In the genomic region with DNA sequence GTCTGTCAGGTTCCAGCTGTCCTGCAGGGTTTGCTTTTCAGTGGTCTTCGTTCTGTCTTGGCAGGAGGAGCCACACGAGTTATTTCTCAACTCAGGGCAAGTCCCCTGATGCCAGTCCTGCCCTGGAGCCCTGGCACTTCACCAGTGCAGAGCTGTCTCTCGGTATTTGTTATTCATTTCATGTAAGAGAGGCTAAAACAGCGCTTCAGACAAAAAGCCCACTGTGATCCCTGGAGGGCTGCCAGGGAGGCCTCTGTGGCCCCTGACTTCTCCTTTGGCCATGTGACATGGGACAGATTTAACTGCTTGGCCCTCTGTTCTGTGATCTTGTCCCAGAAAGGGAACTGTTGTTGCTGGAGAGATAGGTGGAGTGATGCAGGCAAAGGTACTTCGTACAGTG, we compare ENCODE assay signal across 11 mouse cellular contexts. TPM values are rescaled to one million over a fixed set of nuclear protein-coding genes. Genes with fewer than 3 reads are reported as not detected.
DNase-seq lines count a peak whose midpoint lies in the region; ATAC-seq and TF ChIP-seq lines count a peak whose summit lies in the region.
"Had no signal": no experiment of that assay in that cellular context is flagged by ENCODE, and none has a peak within 500 bp of the region (broad histone marks: within the 10 kb centered on the region; RNA-seq: fewer than 3 reads in every experiment).

No protein-coding gene starts in this region.

- peak; percentile 7 for DNase-seq in adrenal gland, postnatal 25 days
- no peak for DNase-seq in adrenal gland, postnatal 10 days
- peak; percentile 35 for DNase-seq in lung, embryonic 14.5 days
- no peak for DNase-seq in lung, postnatal 36 days
- peak; percentile 34 for DNase-seq in frontal cortex, postnatal 36 days (ENCODE audit: low spot score in 2 of 2)
- peak; percentile 44 for DNase-seq in right cerebral cortex, postnatal 14 days
- DNase-seq in urinary bladder, adult 2 months (ENCODE audit: low spot score) = no peak
- DNase-seq in spleen, postnatal 10 days (ENCODE audit: low spot score in 2 of 2) = no peak

- no peak overlapping the region for H3K4me3 ChIP-seq in lung, embryonic 14.5 days (ENCODE audit: low read depth, low read length)
- H3K4me3 ChIP-seq: kidney, embryonic 15.5 days; limb, embryonic 15.5 days; myocyte had no signal

- H3K36me3 ChIP-seq in lung, embryonic 14.5 days (ENCODE audit: insufficient read depth) = peaks cover 93% of the 10 kb centered on the region

- no peak for ATAC-seq in lung, embryonic 14.5 days (ENCODE audit: insufficient read depth)

- WGBS in lung, embryonic 14.5 days = 73% methylated on average over 5 of the region's 5 CpGs

- H3K4me2 ChIP-seq in lung, embryonic 14.5 days = no peak overlapping the region
- H3K4me2 ChIP-seq: kidney, embryonic 15.5 days; limb, embryonic 15.5 days had no signal

- TF ChIP-seq CTCF in lung, embryonic 14.5 days (IDR thresholded peaks at IDR 0.05; ENCODE audit: low read depth) = no peak

- no peak overlapping the region for H3K9ac ChIP-seq in lung, embryonic 14.5 days
- H3K9ac ChIP-seq: kidney, embryonic 15.5 days; limb, embryonic 15.5 days had no signal

- no peaks in the 10 kb centered on the region for H3K27me3 ChIP-seq in lung, embryonic 14.5 days (ENCODE audit: insufficient read depth, low read length)
- H3K27me3 ChIP-seq: kidney, embryonic 15.5 days; limb, embryonic 15.5 days had no signal

- no peaks in the 10 kb centered on the region for H3K4me1 ChIP-seq in lung, embryonic 14.5 days (ENCODE audit: insufficient read depth)
- H3K4me1 ChIP-seq: kidney, embryonic 15.5 days; limb, embryonic 15.5 days had no signal

- H3K27ac ChIP-seq in lung, embryonic 14.5 days (ENCODE audit: low read depth) = 0 out of 2 replicates have a peak overlapping the region, but pooled peaks have one; percentile 87
- H3K27ac ChIP-seq: kidney, embryonic 15.5 days; limb, embryonic 15.5 days had no signal

- no peaks in the 10 kb centered on the region for H3K9me3 ChIP-seq in lung, embryonic 14.5 days (ENCODE audit: low read depth, low read length)
- H3K9me3 ChIP-seq: kidney, embryonic 15.5 days; limb, embryonic 15.5 days had no signal

RNA-seq across cellular contexts. Expression of gene Dhx8, which starts 25.7 kb away (rescaled TPM):
- total RNA-seq in adrenal gland, postnatal 25 days (2021) = 28.0 TPM in 2 replicates
- total RNA-seq in adrenal gland, postnatal 10 days (2021) = 10 to 100 TPM; 23.6 to 24.4 TPM
- 31.5 and 34.3 TPM in 2 replicates for polyA plus RNA-seq in lung, embryonic 14.5 days (2014; fragmentation: Nextera tagmentation; extraction: Ambion mirVana)
- polyA plus RNA-seq in urinary bladder, adult 2 months (2012; rRNA removed) = 14.7 and 15.4 TPM in 2 replicates

RNA-seq across cellular contexts. Expression of gene Etv4, which starts 26.7 kb away (rescaled TPM):
- 1.4 and 1.9 TPM in 2 replicates for total RNA-seq in adrenal gland, postnatal 25 days (2021)
- 1 to 10 TPM; 3.2 to 3.9 TPM for total RNA-seq in adrenal gland, postnatal 10 days (2021)
- 14.6 and 14.8 TPM in 2 replicates for polyA plus RNA-seq in lung, embryonic 14.5 days (2014; fragmentation: Nextera tagmentation; extraction: Ambion mirVana)
- 0.44 and 0.65 TPM in 2 replicates for polyA plus RNA-seq in urinary bladder, adult 2 months (2012; rRNA removed)

Comparison
In these comparisons a context has a peak if more than half of its experiments do, and no peak if none do; other contexts are left out.
1. DNase-seq: peak in adrenal gland, postnatal 25 days (single experiment), lung, embryonic 14.5 days (single experiment), frontal cortex, postnatal 36 days (2 of 2) and right cerebral cortex, postnatal 14 days (single experiment); none in adrenal gland, postnatal 10 days (single experiment), lung, postnatal 36 days (single experiment), urinary bladder, adult 2 months (single experiment) and spleen, postnatal 10 days (0 of 2).